In the genomic region with DNA sequence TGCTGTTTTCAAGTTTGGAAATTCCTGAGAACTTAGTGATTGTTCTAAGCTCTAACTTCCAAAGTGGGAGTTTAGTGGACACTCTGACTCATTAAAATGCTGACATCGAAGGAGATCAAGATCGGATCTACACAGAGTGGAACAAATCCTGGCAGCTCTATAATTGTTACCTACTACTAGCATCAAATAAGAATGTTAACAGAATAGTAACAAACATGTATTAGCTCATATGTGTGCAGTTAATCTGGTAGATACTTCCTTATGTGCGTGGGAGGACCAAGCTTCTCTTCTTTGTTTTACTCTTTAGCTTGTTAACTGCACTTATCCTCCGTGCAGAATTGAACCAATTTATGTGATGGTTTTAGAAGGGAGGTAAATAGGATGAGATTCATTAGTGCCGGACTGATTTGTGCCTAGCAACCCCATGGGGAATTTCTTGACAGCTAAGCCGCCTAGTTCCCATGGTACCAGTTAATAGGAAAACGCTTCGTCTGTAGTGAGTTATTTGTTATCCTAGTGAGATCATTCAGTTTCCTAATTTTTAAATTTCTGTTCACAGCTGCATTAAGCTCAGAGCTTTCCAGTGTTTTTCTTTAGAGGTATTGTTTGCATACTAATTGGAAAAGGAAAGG, we compare ENCODE assay signal across 14 mouse cellular contexts.
A peak's percentile ranks its signal among the peaks of the same experiment; 100 is the strongest.
DNase-seq lines count a peak whose midpoint lies in the region; ATAC-seq lines count a peak whose summit lies in the region.
"Had no signal": no experiment of that assay in that cellular context is flagged by ENCODE, and none has a peak within 500 bp of the region (broad histone marks: within the 10 kb centered on the region; RNA-seq: fewer than 3 reads in every experiment).

No protein-coding gene starts in this region.

- H3K36me3 ChIP-seq in embryonic facial prominence, embryonic 14.5 days (ENCODE audit: control insufficient read depth, insufficient read depth, low read length) = no peaks in the 10 kb centered on the region
- no peaks in the 10 kb centered on the region for H3K36me3 ChIP-seq in hindbrain, embryonic 13.5 days
- H3K36me3 ChIP-seq in midbrain, embryonic 15.5 days (replicated peaks) = no peaks in the 10 kb centered on the region
- H3K36me3 ChIP-seq: G1E; heart, embryonic 13.5 days had no signal

- H3K4me1 ChIP-seq in embryonic facial prominence, embryonic 14.5 days (ENCODE audit: control insufficient read depth, insufficient read depth, low read length) = no peaks in the 10 kb centered on the region
- peaks cover 14% of the 10 kb centered on the region; the same call in 1 of the 2 replicates for H3K4me1 ChIP-seq in hindbrain, embryonic 13.5 days (replicated peaks)
- H3K4me1 ChIP-seq in midbrain, embryonic 15.5 days = peaks cover 11% of the 10 kb centered on the region
- H3K4me1 ChIP-seq: heart, embryonic 13.5 days had no signal

- no peaks in the 10 kb centered on the region for H3K9me3 ChIP-seq in embryonic facial prominence, embryonic 14.5 days (ENCODE audit: control insufficient read depth, low read length)
- H3K9me3 ChIP-seq in hindbrain, embryonic 13.5 days = no peaks in the 10 kb centered on the region
- H3K9me3 ChIP-seq in midbrain, embryonic 15.5 days = no peaks in the 10 kb centered on the region
- H3K9me3 ChIP-seq: heart, embryonic 13.5 days had no signal

- no peak overlapping the region for H3K9ac ChIP-seq in embryonic facial prominence, embryonic 14.5 days (ENCODE audit: low read depth, low read length)
- H3K9ac ChIP-seq in hindbrain, embryonic 13.5 days = no peak overlapping the region
- no peak overlapping the region for H3K9ac ChIP-seq in midbrain, embryonic 15.5 days
- H3K9ac ChIP-seq: heart, embryonic 13.5 days had no signal

- no peak overlapping the region for H3K4me3 ChIP-seq in embryonic facial prominence, embryonic 14.5 days (ENCODE audit: low read depth, low read length)
- H3K4me3 ChIP-seq in hindbrain, embryonic 13.5 days = no peak overlapping the region
- no peak overlapping the region for H3K4me3 ChIP-seq in midbrain, embryonic 15.5 days
- H3K4me3 ChIP-seq: heart, embryonic 13.5 days had no signal

- no peaks in the 10 kb centered on the region for H3K27me3 ChIP-seq in embryonic facial prominence, embryonic 14.5 days (replicated peaks; ENCODE audit: control insufficient read depth, insufficient read depth, low read length)
- peaks cover 9% of the 10 kb centered on the region for H3K27me3 ChIP-seq in hindbrain, embryonic 13.5 days
- 0 out of 2 replicates have a peak, but pooled peaks cover 11% of the 10 kb centered on the region for H3K27me3 ChIP-seq in midbrain, embryonic 15.5 days (replicated peaks)
- H3K27me3 ChIP-seq: heart, embryonic 13.5 days had no signal

- no peak overlapping the region for H3K4me2 ChIP-seq in embryonic facial prominence, embryonic 14.5 days (ENCODE audit: low read depth, low read length)
- H3K4me2 ChIP-seq in hindbrain, embryonic 13.5 days = peak overlapping the region; percentile 8; the same call in 1 of the 2 replicates
- no peak overlapping the region for H3K4me2 ChIP-seq in midbrain, embryonic 15.5 days
- H3K4me2 ChIP-seq: heart, embryonic 13.5 days had no signal

- DNase-seq in Muller cell, postnatal 12 days (ENCODE audit: inconsistent ontology term) = peak; percentile 20
- DNase-seq in embryonic facial prominence, embryonic 14.5 days (ENCODE audit: low spot score) = peak; percentile 55
- DNase-seq in gastrocnemius, adult 18-20 months (ENCODE audit: low spot score) = no peak
- DNase-seq in layer of hippocampus, postnatal 36 days = no peak
- DNase-seq in c-Kit-positive CD71-positive TER-119-positive erythroid progenitor cells, embryonic 14.5 days (ENCODE audit: low spot score) = no peak
- no peak for DNase-seq in adrenal gland, adult 18-20 months (ENCODE audit: low spot score in 2 of 2)
- DNase-seq: cerebellum, postnatal 10 days; gastrocnemius, postnatal 10 days; kidney, postnatal 14 days; lung, adult 18-20 months had no signal

- ATAC-seq in embryonic facial prominence, embryonic 14.5 days (ENCODE audit: low read depth) = peak; percentile 66
- ATAC-seq in hindbrain, embryonic 13.5 days (ENCODE audit: low FRiP score) = peak; percentile 70
- peak; percentile 65 for ATAC-seq in midbrain, embryonic 15.5 days (replicated peaks)

- H3K27ac ChIP-seq in embryonic facial prominence, embryonic 14.5 days (replicated peaks; ENCODE audit: low read depth, low read length) = no peak overlapping the region
- H3K27ac ChIP-seq in hindbrain, embryonic 13.5 days = 0 out of 2 replicates have a peak overlapping the region, but pooled peaks have one; percentile 4
- H3K27ac ChIP-seq in midbrain, embryonic 15.5 days = no peak overlapping the region
- H3K27ac ChIP-seq: heart, embryonic 13.5 days had no signal

- WGBS in embryonic facial prominence, embryonic 14.5 days = 61% methylated on average over 8 of the region's 8 CpGs
- 23% methylated on average over 8 of the region's 8 CpGs for WGBS in hindbrain, embryonic 13.5 days
- 11% methylated on average over 8 of the region's 8 CpGs for WGBS in midbrain, embryonic 15.5 days

Comparison
In these comparisons a context has a peak if more than half of its experiments do, and no peak if none do; other contexts are left out.
1. DNase-seq: peak in Muller cell, postnatal 12 days (single experiment) and embryonic facial prominence, embryonic 14.5 days (single experiment); none in gastrocnemius, adult 18-20 months (single experiment), layer of hippocampus, postnatal 36 days (0 of 2), c-Kit-positive CD71-positive TER-119-positive erythroid progenitor cells, embryonic 14.5 days (single experiment) and adrenal gland, adult 18-20 months (0 of 2).
2. Peak in every context shown above with its lines, with median percentiles within 50 percentile points of each other: ATAC-seq.